Mouse (Mus musculus) layer of hippocampus, adult 9-10 months (tissue): ENCODE measurements around the gene Safb.
A peak's percentile ranks its signal among the peaks of the same experiment; 100 is the strongest.

Source experiments
- DNase-seq: peaks from one replicate; pipeline ENCODE4 v3.0.0; 2022; ENCODE audit warnings: low spot score

The Safb gene

DNA sequence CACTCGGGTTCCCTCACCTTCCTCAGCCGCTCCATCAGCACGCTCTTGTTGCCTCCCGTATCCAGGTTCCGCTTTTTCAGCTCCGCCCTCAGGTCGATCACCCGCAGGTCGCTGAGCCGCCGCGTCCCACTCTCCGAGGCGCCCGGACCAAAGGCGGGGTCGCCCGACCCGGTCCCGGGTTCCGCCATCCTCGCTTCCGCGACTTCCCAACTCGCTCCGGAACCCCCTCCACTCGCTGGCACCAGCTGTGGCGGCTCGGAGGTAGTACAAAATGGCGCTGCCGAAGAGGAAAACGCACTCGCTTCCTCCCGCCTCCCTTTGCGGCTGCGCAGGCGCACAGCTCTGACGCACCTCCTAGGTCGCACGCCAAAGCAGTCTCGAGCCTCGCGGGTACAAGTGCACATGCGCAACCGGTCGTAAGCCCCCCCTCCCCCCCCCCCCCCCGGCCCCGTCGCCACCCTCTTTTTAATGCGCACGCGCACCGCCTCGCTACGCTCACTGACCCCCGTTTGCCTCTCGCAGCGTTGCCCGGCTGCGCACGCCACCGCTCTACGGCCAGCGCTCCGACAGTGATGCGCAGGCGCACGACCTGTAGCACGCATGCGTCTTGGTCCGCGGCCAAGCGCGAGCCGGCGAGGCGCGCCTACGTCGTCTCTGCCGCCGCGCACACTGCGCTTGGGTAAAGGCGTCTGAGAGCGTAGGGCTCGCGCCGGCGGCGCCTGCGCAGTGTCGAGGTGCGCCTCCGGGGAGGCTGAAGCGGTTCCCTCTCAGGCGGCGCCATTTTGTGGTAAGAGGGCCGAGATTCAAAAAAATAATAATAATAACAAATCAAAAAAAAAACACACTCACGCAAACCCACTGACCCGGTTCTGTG is at the start of gene Safb, which contains the start of gene Safb2:
Gene Safb (plus strand): TSS at position 569 of the 874 bp plus-strand sequence.
Gene Safb2 (minus strand): TSS at position 329 of the 874 bp plus-strand sequence.
- DNase-seq: peak; percentile 93

DNA sequence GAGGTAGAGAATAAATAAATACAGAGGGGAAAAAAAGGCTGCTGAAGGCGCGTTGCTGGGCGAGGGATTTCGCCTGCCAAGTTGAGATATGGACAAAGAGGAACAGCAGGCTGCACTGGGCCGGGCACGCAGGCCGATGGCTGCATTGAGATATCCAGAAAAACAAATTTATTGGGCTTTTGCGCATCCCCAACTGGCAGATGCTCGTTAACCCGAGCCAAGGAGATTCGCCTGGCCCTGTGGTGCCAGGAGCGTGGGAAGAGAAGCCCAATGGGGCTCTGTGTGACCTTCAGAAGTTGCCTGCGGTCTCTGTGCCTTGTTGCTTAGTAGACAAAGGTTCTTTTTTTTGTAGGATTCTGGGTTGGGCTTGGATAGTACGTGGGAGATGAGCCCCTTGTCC is 48.4 kb upstream of the Safb start:
- no peak for DNase-seq

DNA sequence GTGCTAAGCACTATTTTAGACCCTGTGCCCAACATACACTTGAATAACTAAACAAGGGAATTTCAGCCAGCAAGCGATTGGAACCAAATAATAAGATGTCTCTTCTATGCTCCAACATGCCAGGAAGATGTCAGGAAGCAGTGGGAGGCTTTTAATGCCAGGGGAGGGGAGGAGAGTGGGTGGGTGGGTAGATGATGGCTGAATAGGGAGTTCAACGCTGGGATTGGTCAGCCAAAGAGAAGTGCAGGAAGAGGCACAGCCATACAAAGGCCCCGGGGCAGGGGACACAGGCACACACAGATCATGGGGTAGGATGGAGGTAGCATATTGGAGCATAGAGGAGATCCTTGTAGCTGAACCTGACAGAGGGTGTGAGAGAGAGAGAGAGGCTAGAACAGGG is 47.8 kb upstream of the Safb start:
- no peak for DNase-seq

DNA sequence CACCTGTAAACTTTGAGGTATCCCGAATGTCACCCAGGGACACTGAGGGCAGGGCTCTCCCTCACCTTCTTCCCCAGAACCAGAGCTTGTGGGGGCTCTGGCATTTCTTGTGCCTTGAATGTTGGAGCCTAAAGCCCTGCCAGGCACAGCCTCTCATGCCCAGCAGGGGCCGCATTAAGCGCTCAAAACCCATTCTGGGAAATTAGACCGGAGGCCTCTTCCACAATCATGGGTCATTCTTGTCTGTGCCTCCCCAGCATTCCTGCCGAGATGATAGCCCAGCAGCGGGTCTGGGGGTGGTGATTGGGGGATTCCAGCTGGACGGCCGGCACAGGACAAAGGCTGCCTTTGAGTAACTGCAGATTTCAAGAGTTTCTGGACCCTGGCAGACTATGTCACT is 46.7 kb upstream of the Safb start:
- DNase-seq: no peak

DNA sequence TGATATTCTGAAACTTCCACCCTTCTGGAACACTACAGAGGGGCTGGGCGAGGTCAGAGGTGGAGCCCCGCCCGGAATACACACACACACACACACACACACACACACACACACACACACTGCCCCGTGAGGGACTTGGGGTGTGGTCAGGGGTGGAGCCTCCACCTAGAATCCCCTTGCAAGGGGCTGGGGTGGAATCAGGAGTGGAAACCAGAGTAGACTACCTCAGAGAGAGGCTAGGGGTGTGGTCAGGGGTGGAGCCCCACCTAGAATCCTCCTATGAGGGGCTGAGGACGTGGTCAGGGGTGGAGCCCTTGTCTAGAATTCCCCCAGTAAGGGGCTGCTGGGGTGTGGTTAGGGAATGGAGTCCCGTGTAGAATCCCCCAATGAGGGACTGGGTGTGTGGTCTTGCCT is 44.1 kb upstream of the Safb start:
- no peak for DNase-seq

DNA sequence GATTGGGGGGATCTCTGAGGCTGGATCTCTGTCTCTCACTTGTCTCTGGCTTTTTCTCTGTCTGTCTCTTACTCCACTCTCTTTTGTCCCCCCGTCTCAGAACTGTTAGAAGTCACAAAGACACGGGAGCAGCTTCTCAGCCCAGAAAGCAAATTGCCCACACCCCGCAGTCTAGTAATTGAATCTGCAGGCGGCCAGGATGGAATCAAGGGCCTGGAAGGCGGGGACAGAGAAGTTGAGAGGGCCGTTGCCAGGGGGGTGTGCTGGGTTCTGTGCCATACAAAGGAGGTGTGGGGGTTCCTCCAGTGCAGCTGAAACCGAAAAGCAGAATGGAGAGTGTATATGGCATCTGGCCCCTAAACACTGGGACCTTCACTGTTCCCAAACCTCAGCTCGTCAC is 41.9 kb upstream of the Safb start:
- no peak for DNase-seq

DNA sequence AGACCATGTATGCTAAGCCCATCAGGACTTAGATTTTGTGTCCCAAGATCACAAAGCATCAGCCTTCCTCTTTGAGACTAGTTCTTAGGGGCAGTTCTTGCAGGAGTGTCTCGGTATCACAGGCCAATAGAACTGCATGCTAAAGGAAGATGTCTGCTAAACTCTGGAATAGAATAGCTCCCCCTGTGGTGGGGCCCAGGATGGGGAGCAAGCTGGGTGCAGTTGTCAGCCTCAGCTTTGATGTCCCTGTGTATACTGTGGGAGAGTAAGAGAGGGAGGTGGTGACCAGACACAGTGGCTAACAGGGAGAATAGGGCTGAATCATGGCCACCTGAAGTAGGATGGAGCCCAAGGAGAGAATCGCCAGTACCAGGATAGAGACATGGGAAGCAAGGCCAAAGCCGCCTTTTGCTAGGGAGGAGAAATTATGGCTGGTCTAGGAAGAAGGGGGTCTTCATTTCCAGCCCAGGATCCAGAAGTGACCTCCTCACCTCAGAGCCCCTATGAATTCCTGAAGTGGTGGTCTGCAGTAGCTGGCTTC is 40.9 kb upstream of the Safb start:
- DNase-seq: no peak

DNA sequence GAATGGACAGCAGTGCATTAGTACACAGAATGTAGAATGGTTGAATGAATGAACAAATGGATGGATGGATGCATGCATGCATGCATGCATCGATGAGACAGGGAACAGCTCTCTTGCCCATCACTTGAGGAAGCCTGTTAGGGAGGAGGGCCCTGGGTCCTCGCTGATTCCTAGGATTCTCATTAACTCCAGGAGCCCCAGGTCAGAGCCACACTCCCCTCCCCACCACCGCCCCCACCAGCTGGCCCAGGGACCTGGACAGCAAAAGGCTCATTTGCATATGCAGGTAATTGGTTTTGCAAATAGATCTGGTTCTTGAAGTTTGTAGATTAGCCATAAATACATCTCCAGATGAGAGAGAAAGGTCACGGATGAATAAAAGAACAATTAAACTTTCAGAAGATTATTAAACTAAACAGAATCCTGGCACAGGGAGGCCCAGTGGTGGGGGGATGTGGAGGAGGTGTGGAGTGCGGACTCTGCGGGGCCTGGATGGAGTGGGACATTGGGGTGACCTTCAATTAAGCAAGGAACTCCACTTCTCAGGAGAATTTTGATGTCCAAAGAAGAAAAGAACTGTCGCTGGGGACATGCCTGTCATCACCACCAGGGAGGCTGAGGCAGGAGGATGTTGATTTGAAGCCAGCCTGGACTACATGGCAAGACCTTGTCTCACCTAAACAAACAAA is 39.8 kb upstream of the Safb start:
- DNase-seq: no peak

DNA sequence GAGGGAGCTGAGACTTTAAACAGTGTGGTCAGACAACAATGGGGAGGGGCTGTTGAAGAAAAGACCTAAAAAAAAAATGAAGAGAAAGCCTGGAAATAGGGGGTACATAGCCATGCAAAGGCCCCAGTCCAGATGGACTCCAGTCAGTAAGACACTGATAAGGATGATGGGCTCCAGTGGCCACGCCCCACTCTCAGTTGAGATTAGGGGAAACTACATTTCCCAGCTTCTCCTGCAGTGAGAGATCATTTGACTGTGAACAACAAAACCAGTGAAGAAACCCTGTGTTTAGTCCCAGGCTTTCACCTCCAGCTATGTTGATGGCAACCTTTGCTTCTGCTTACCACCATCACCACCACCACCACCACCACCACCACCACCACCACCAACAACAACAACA is 38.7 kb upstream of the Safb start:
- no peak for DNase-seq

DNA sequence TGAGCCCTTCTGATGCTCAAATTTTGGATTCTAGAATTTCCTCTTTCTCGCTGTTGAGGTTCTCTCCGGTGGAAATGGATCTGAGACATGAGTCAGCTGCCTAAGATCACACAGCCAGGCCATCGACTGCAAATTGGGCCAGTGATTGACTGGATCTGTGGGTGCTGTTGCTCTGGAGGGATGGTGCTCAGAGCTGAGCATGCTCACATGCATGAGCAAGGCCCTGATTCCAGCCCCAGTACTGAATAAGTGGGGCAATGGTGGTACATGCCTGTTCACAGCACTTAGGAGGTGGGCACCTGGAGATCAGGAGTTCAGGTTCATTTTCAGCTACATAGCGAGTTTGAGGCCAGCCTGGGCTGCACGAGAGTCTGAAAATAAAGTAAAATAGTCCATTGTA is 38.0 kb upstream of the Safb start:
- DNase-seq: no peak

DNA sequence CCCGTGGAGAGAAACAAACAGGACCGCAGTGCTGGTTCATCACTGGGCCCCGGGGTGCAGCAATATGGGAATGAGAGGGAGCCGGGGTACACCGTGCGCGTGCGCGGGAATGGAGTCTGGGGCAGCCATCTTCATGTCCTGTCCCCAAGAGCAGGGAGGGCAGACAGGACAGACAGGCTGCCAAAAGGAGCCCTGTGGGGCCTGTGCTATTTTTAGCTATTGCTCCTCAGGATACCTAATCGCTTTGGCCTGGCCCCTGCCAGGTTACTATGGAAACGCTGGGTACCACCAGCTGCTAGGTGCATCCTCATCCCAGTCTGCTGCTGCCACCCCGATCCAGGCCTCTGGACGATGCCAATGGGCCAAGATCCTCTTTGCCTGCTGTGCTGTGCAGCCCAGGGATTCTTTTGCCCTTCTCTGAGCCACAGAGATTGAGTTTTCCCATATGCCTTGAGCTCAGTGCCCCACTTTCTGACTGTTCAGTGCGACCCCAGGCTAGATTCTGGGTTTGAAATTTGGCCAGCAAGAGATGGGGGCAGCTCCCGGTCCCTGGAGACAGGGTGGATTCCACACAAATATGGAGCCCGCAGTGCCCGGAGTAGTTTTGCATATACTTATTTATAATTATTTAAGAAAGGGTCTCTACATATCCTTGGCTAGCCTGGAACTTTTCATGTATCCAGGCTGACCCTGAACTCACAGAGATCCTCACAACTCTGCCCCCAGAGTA is 37.3 kb upstream of the Safb start:
- no peak for DNase-seq

DNA sequence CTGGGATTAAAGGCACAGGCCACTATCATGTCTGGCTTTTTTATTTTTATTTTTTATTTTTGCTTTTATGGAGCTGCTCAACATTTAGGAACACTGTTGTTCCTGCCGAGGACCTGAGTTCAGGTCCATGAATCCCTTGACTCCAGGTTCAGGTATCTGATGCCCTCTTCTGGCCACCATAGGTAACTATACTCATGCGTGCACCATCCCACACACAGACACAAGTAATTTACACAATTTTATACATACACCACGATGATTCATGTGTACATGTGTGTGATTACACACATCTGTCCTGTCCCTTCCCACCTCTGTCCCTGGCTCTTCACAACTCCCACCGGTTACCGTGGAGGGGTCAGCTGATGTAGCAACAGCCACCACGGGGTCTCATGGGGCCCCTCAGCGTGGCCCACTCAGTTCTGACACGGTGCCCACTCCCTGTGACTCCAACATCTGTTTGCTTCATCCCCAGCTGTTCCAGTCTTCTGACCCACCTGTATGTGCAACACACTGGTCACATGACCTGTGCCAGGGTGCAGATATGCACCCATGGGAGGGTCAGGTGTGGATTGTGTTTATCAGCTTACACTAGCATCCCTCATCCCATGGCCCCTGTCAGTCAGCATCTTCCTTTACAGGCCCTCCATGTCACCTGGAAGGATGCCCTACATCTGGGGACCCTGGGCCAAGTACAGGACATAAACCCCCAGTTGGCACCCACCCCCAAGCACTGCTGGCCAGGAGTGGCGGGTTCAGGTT is 36.6 kb upstream of the Safb start:
- no peak for DNase-seq

DNA sequence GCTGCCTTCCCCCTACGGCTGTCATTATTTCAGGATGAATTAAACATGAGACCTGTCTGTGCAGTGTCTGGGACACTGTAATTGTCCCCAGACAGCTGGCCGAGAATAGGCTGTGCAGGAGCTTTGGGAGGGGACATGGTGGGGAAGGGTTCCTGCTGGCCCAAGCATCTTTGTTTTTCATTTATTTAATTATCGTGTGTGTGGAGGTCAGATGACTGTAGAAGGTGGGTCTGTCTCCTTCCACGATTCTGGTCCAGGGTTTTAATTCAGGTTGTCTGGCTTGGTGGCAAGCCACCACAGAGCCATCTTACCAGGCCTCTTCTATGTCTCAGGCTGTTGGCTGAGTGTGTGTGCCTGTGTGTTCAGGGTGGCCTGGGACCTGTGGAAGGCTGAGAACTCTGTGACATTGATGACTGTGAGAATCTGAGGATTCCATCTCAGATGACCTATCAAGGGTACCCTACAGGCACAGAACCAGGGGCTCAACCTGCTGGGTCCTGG is 36.0 kb upstream of the Safb start:
- no peak for DNase-seq

DNA sequence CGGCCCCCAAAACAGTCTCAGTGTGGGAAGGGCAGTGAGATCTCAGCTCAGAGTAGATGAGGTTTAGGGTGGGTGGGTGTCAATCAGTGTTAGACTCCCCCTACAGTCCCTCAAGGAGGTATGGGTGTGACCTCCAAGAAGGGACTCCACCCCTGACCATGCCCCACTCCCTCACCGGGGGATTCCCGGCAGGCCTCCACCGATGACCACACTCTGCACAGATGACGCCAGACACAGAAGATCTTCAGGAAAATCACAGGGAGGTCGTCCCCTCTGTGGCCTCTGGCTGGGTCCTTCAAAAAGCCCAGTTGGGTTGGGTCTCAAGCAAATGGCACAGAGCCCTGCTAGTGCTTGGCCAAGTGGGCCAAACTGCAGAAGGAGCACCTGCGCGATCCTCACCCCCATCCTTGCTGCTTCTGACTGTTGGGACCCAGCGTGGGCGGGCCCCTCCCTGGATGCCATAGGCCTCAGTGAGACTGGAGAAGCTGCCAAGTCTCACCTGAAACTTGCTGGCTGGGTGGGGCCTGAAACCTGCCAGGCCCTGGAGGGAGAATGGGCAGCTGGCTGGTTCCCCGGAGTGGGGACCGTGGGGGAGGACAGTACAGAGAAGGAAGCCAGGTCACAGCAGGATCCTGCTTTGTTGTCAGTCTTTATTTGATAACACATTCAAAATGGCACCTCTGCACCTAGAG is 33.7 kb upstream of the Safb start:
- no peak for DNase-seq

DNA sequence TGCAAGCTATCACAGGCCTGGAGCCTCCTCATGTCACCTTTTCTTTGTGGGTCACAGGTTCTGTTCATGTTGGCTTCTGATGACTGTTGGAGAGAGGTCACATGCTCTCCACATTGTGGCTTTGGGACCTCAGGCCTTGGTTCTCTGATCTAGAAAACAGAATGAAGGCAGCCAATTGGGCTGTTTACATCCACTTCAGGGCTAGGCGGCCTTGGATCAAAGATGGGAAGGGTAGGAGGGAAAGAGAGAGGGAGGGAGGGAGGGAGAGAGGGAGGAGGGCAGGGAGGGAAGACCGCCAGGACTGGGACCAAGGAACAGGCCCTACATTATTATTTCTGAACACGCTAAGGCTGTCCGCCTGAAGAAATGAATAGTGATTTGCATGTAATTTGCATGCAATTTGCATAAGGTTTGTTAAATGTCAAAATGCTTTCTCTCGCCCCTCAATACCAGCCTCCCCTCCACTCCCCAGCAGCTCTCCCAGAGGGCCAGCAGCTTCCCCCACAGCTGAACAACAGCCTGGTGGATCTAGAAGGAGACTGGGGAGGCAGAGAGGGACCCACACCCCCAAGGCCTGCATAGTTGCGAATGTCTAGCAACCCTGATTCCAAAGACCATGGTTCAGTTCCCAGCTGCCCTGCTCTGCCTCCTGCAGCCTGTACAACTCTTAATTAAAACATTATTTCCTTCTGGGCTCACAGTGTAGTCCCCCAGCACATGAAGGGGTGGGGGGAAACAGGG is 32.6 kb upstream of the Safb start:
- DNase-seq: no peak

DNA sequence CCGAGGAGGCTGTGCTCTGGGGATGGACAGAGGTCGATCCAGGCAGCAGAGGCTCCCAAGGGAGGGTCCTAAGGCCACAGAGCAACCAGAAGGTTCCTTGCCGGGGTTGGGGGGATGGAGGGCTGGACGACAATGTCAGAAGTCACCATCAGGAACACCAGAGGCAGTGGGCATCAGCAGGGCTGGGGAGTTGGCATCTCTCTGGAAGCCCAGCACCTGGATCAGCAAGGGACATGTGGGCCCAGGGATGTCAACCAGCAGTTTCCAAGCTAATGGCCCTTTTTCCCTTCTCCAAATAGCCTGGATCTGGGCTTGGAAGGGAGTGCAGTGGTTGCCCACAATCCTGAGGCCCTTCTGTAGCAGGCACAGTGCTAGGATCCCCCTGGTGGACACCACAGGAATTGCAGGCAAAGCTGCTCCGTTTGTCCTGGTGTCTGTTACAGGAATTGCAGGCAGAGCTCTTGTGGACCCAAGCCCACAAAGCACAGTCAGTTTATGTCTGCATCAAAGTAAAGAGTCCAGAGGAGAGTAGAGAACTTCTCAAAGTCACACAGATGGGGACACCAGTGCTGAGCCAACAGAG is 31.8 kb upstream of the Safb start:
- peak; percentile 79 for DNase-seq

DNA sequence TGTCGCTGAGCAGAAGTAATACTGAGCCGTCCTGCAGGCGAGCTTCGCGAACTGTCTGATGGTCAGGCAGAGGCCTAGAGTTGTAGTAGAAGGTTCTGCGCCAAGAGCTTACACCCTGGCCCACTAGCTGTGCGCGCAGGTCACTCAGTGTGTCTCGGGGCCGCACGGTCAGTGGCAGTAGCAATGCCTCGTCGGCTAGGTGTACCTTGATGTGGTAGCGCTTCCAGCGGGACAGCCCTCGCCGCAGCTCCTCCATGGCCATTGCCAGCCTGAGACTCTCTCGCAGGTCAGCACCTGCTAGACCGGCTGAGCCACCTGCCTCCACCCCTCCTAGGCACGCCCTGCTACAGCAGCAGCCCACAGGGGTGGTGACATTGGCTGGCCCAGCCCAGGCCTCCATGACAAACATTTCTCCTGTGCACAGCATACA is 30.5 kb upstream of the Safb start, which contains the start of gene Gm20219:
Gene Gm20219 (minus strand): TSS at position 266 of the 430 bp plus-strand sequence.
- no peak for DNase-seq

DNA sequence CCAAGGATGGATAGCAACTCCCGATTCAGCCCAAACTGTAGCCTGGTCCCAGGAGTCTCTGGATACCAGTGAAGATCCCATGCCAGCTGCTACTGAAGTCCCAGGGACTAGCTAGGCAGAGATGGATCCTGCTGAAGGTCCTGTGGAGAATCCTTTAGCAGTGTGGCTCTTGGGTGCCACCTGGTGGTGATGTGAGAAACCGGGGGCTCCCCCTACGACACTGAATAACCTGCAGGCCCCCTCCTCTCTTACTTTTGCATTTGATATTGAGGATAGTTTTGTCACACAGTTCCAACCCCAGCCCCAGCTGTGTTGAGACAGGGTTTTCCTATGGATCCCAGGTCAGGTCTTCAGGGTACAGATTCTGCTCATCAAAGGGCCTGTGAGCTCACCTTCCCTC is 26.2 kb upstream of the Safb start:
- peak; percentile 44 for DNase-seq

DNA sequence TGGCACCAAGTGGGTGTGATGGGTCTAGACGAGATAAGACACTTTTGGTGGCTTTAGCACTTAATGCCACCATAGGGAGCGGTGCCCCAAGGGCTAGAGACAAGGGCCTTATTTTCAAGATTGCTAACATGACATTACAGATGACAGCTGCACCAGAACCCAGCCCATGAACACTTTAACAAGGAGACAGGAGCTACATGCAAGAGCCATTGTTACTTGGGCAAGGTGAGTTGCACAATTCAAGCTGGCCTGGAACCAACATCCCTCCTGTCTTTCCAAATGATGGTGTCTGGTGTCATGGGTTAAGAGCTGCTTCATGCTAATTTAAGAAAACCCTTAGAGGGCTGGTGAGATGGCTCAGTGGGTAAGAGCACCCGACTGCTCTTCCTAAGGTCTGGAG is 25.2 kb upstream of the Safb start:
- no peak for DNase-seq

DNA sequence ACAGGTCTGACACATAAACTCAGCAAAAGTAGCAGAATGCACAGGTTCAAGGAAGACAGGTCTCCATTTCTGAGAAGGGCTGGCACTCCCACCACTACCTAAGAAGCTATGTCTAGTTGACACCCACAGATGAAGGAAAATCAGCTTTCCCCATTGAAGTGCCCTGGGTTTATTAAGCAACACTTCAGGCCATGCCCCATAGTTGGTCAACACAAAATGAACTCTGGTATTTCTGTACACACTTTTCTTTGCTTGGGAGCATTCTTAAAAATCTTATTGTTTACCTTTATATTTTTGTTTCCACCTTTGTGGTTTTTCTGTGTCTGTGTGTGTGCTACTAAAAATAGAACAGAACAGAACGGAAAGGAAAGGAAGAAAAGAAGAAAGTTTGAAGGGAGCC is 24.5 kb upstream of the Safb start:
- DNase-seq: no peak
